Mouse (Mus musculus) skeletal muscle tissue, postnatal 0 days (tissue): ENCODE measurements around the gene Vip. TPM values are rescaled to one million over a fixed set of nuclear protein-coding genes. Genes with fewer than 3 reads are reported as not detected.

Experiments used
- polyA plus RNA-seq: library from polyadenylated mRNA; unstranded; fragments of >200 nt; fragmentation: Nextera tagmentation; extraction: Ambion mirVana; gene quantifications from 2 replicates; pipeline ENCODE4 v1.2.1, GENCODE M21; 2015

The Vip gene
- not detected in 2 replicates for polyA plus RNA-seq

GRCm38 (mm10) chr10:5639112-5639511 is at the start of gene Vip:
Gene Vip (plus strand): TSS chr10:5639218.

DNA sequence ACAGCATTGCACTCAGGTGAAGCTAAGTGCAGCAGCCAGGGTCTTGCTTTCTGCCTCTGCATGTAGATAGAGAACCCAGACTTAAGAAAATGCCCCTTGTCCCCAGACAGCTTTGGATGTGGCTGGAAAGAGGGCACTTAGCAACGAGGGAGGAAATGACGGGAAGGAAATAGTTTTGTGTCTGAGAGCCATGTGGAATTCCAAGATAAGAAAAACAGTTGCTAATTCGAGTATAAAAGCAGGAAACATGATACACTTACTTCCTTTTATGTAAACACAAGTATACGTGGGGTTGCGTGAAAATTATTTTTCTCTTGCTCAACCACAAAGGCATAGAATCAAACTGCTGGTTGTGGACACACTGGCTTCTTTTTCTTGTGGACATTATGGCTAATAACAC is 45.6 kb upstream of the Vip start, which contains the start of gene Myct1:
Myct1 (plus strand) TSS at position 312 of the 400 bp plus-strand sequence.

Other genes starting within 250 kb of the Vip start
- 22.7 and 27.4 TPM in 2 replicates for gene Syne1, start 87.7 kb upstream of the Vip start, polyA plus RNA-seq
- 6.3 and 7.3 TPM in 2 replicates for gene Myct1, start 45.4 kb upstream of the Vip start, polyA plus RNA-seq
- 9.1 and 11.5 TPM in 2 replicates for gene Fbxo5, start 166.4 kb downstream of the Vip start, polyA plus RNA-seq
- gene Mtrf1l, start 184.7 kb downstream of the Vip start, polyA plus RNA-seq: 11.0 and 11.3 TPM in 2 replicates